Mouse (Mus musculus) intestine, embryonic 15.5 days (tissue): ENCODE results near the gene Gpr4. TPM values are rescaled to one million over a fixed set of nuclear protein-coding genes. Genes with fewer than 3 reads are reported as not detected.
A peak's percentile ranks its signal among the peaks of the same experiment; 100 is the strongest.

Source experiments
- ATAC-seq: fragments of 200-750 bp; cut with Nextera tagmentation; 2 replicates; pipeline ENCODE4 v1.8.0; 2017; ENCODE audit warnings: moderate TSS enrichment, moderate library complexity
- H3K27ac ChIP-seq: fragments of 300-500 bp; sonication (generic); 2 replicates; pipeline ENCODE4 v1.5.1; 2015; ENCODE audit warnings: mild to moderate bottlenecking, inconsistent platforms
- H3K27me3 ChIP-seq: fragments of 300-500 bp; sonication (generic); replicated peaks from 2 replicates; pipeline ENCODE4 v1.6.1; 2015; ENCODE audit warnings: inconsistent platforms
- H3K36me3 ChIP-seq: fragments of 300-500 bp; sonication (generic); 2 replicates; pipeline ENCODE4 v1.6.1; 2015; ENCODE audit warnings: inconsistent platforms
- H3K4me1 ChIP-seq: fragments of 300-500 bp; sonication (generic); replicated peaks from 2 replicates; pipeline ENCODE4 v1.6.1; 2015; ENCODE audit warnings: inconsistent platforms
- H3K4me2 ChIP-seq: fragments of 300-500 bp; sonication (generic); replicated peaks from 2 replicates; pipeline ENCODE4 v1.6.1; 2015; ENCODE audit warnings: mild to moderate bottlenecking, inconsistent platforms
- H3K4me3 ChIP-seq: fragments of 300-500 bp; sonication (generic); replicated peaks from 2 replicates; pipeline ENCODE4 v1.5.1; 2015; ENCODE audit warnings: inconsistent platforms
- H3K9ac ChIP-seq: fragments of 300-500 bp; sonication (generic); 2 replicates; pipeline ENCODE4 v1.6.1; 2015; ENCODE audit warnings: inconsistent platforms
- H3K9me3 ChIP-seq: fragments of 300-500 bp; sonication (generic); 2 replicates; pipeline ENCODE4 v1.6.1; 2016; ENCODE audit warnings: inconsistent platforms
- WGBS: fragments of 180-500 bp; shearing (Covaris S2); methylation state at CpG from one replicate; pipeline ENCODE4 v1.1.7; 2015; 5-methylcytosine and 5-hydroxymethylcytosine counted together
- polyA plus RNA-seq: library from polyadenylated mRNA; unstranded; fragments of >200 nt; fragmentation: Nextera tagmentation; extraction: Ambion mirVana; gene quantifications from 2 replicates; pipeline ENCODE4 v1.2.1, GENCODE M21; 2015

The Gpr4 gene
- polyA plus RNA-seq, 1 experiment from 2014 or later = 1.4 TPM

- Histone ChIP-seq H3K9me3 (no peaks in the 10 kb centered on the region; the same call in 1 of the 2 replicates), H3K36me3 (no peaks in the 10 kb centered on the region), H3K4me3 (peak within 1 kb of the TSS; percentile 12), H3K4me2 (peak within 1 kb of the TSS; percentile 35), H3K4me1 (peaks cover 26% of the 10 kb centered on the region), H3K9ac (no peak within 1 kb of the TSS), H3K27ac (no peak within 1 kb of the TSS), H3K27me3 (peaks cover 53% of the 10 kb centered on the region)
- 1% methylated on average over 30 of the region's 30 CpGs for WGBS
- peak; percentile 30 for ATAC-seq
Observed at GRCm38 (mm10) chr7:19175708-19176515, 36.4 kb upstream of the Gpr4 start, which contains the start of gene Eml2. TSS of gene Eml2 (plus strand) at chr7:19176421.

GRCm38 (mm10) chr7:19176516-19176947 is 35.8 kb upstream of the Gpr4 start:
- H3K27me3 ChIP-seq = peaks cover 53% of the 10 kb centered on the region
- peak overlapping the region; percentile 35 for H3K4me2 ChIP-seq
- peaks cover 26% of the 10 kb centered on the region for H3K4me1 ChIP-seq
- H3K27ac ChIP-seq = no peak overlapping the region
- ATAC-seq = no peak
- H3K36me3 ChIP-seq = no peaks in the 10 kb centered on the region
- no peak overlapping the region for H3K9ac ChIP-seq
- peak overlapping the region; percentile 12 for H3K4me3 ChIP-seq
- WGBS = 6% methylated on average over 20 of the region's 21 CpGs
- no peaks in the 10 kb centered on the region; the same call in 1 of the 2 replicates for H3K9me3 ChIP-seq

- ATAC-seq = no peak
- Histone ChIP-seq H3K4me2 (no peak overlapping the region), H3K9ac (no peak overlapping the region), H3K4me3 (no peak overlapping the region), H3K4me1 (peaks cover 24% of the 10 kb centered on the region), H3K27me3 (peaks cover 53% of the 10 kb centered on the region), H3K9me3 (no peaks in the 10 kb centered on the region; the same call in 1 of the 2 replicates), H3K27ac (no peak overlapping the region), H3K36me3 (no peaks in the 10 kb centered on the region)
- WGBS = 73% methylated on average over 7 of the region's 7 CpGs
Observed at GRCm38 (mm10) chr7:19177216-19177615, 35.1 kb upstream of the Gpr4 start.

GRCm38 (mm10) chr7:19178035-19178434 is 34.3 kb upstream of the Gpr4 start:
- Histone ChIP-seq H3K4me1 (peaks cover 18% of the 10 kb centered on the region), H3K9ac (no peak overlapping the region), H3K9me3 (no peaks in the 10 kb centered on the region; the same call in 1 of the 2 replicates), H3K36me3 (no peaks in the 10 kb centered on the region), H3K4me2 (0 out of 2 replicates have a peak overlapping the region, but pooled peaks have one; percentile 56), H3K27ac (no peak overlapping the region), H3K4me3 (no peak overlapping the region), H3K27me3 (peaks cover 53% of the 10 kb centered on the region)
- WGBS = 13% methylated on average over 18 of the region's 18 CpGs
- no peak for ATAC-seq

GRCm38 (mm10) chr7:19178443-19179092 is 33.8 kb upstream of the Gpr4 start:
- H3K27ac ChIP-seq = no peak overlapping the region
- H3K9me3 ChIP-seq = no peaks in the 10 kb centered on the region; the same call in 1 of the 2 replicates
- 5% methylated on average over 27 of the region's 27 CpGs for WGBS
- no peak for ATAC-seq
- H3K36me3 ChIP-seq = no peaks in the 10 kb centered on the region
- H3K4me1 ChIP-seq = peaks cover 17% of the 10 kb centered on the region
- 0 out of 2 replicates have a peak overlapping the region, but pooled peaks have one; percentile 12 for H3K4me3 ChIP-seq
- peak overlapping the region; percentile 56 for H3K4me2 ChIP-seq
- H3K9ac ChIP-seq = no peak overlapping the region
- peaks cover 53% of the 10 kb centered on the region for H3K27me3 ChIP-seq

- Histone ChIP-seq H3K4me3 (peak overlapping the region; percentile 23; the same call in 1 of the 2 replicates), H3K4me1 (peaks cover 17% of the 10 kb centered on the region), H3K9me3 (no peaks in the 10 kb centered on the region; the same call in 1 of the 2 replicates), H3K9ac (no peak overlapping the region), H3K36me3 (no peaks in the 10 kb centered on the region), H3K27me3 (peaks cover 50% of the 10 kb centered on the region), H3K27ac (no peak overlapping the region), H3K4me2 (peak overlapping the region; percentile 56)
- under 1% methylated on average over 31 of the region's 32 CpGs for WGBS
- ATAC-seq = peak; percentile 41
Observed at GRCm38 (mm10) chr7:19179173-19179572, 33.2 kb upstream of the Gpr4 start.

- WGBS = 39% methylated on average over 6 of the region's 6 CpGs
- ATAC-seq = no peak
Observed at GRCm38 (mm10) chr7:19179936-19180335, 32.4 kb upstream of the Gpr4 start.

GRCm38 (mm10) chr7:19180862-19181429 is 31.4 kb upstream of the Gpr4 start:
- no peaks in the 10 kb centered on the region; the same call in 1 of the 2 replicates for H3K9me3 ChIP-seq
- under 1% methylated on average over 27 of the region's 27 CpGs for WGBS
- peak overlapping the region; percentile 88 for H3K4me2 ChIP-seq
- peak; percentile 65 for ATAC-seq
- peaks cover 43% of the 10 kb centered on the region for H3K27me3 ChIP-seq
- no peak overlapping the region for H3K27ac ChIP-seq
- peak overlapping the region; percentile 57 for H3K9ac ChIP-seq
- no peaks in the 10 kb centered on the region for H3K36me3 ChIP-seq
- peaks cover 20% of the 10 kb centered on the region for H3K4me1 ChIP-seq
- peak overlapping the region; percentile 48 for H3K4me3 ChIP-seq

More at GRCm38 (mm10) chr7:19179936-19180335, 32.4 kb upstream of the Gpr4 start:
- Histone ChIP-seq H3K36me3 (no peaks in the 10 kb centered on the region), H3K27ac (no peak overlapping the region), H3K4me2 (no peak overlapping the region), H3K4me1 (peaks cover 21% of the 10 kb centered on the region), H3K9ac (no peak overlapping the region), H3K27me3 (peaks cover 50% of the 10 kb centered on the region), H3K4me3 (no peak overlapping the region), H3K9me3 (no peaks in the 10 kb centered on the region; the same call in 1 of the 2 replicates)

GRCm38 (mm10) chr7:19184250-19184649 is 28.1 kb upstream of the Gpr4 start:
- WGBS = 86% methylated on average over 2 of the region's 2 CpGs
- peaks cover 13% of the 10 kb centered on the region for H3K4me1 ChIP-seq
- no peak for ATAC-seq
- no peaks in the 10 kb centered on the region for H3K36me3 ChIP-seq
- peaks cover 12% of the 10 kb centered on the region for H3K27me3 ChIP-seq
- no peak overlapping the region for H3K4me2 ChIP-seq
- no peaks in the 10 kb centered on the region for H3K9me3 ChIP-seq
- H3K27ac ChIP-seq = no peak overlapping the region
- H3K9ac ChIP-seq = no peak overlapping the region
- no peak overlapping the region for H3K4me3 ChIP-seq

- no peak overlapping the region for H3K27ac ChIP-seq
- H3K4me3 ChIP-seq = no peak overlapping the region
- WGBS = 88% methylated on average over 6 of the region's 6 CpGs
- peaks cover 7% of the 10 kb centered on the region for H3K27me3 ChIP-seq
- H3K4me1 ChIP-seq = peaks cover 9% of the 10 kb centered on the region; the same call in 1 of the 2 replicates
- ATAC-seq = no peak
- no peaks in the 10 kb centered on the region for H3K36me3 ChIP-seq
- H3K9ac ChIP-seq = no peak overlapping the region
- H3K9me3 ChIP-seq = no peaks in the 10 kb centered on the region
- H3K4me2 ChIP-seq = no peak overlapping the region
Observed at GRCm38 (mm10) chr7:19184758-19185157, 27.6 kb upstream of the Gpr4 start.

- Histone ChIP-seq H3K9ac (no peak overlapping the region), H3K27ac (no peak overlapping the region), H3K4me1 (no peaks in the 10 kb centered on the region), H3K9me3 (no peaks in the 10 kb centered on the region), H3K27me3 (no peaks in the 10 kb centered on the region), H3K4me3 (no peak overlapping the region), H3K4me2 (no peak overlapping the region), H3K36me3 (peaks cover 13% of the 10 kb centered on the region; the same call in 1 of the 2 replicates)
- ATAC-seq = no peak
- 96% methylated on average over 4 of the region's 4 CpGs for WGBS
Observed at GRCm38 (mm10) chr7:19194676-19195075, 17.7 kb upstream of the Gpr4 start.

- H3K4me1 ChIP-seq = no peaks in the 10 kb centered on the region
- H3K27ac ChIP-seq = no peak overlapping the region
- no peaks in the 10 kb centered on the region for H3K9me3 ChIP-seq
- no peaks in the 10 kb centered on the region for H3K27me3 ChIP-seq
- WGBS = 57% methylated on average over 6 of the region's 6 CpGs
- no peak overlapping the region for H3K4me2 ChIP-seq
- no peak for ATAC-seq
- H3K36me3 ChIP-seq = peaks cover 13% of the 10 kb centered on the region; the same call in 1 of the 2 replicates
- H3K4me3 ChIP-seq = no peak overlapping the region
- no peak overlapping the region for H3K9ac ChIP-seq
Observed at GRCm38 (mm10) chr7:19196676-19197075, 15.7 kb upstream of the Gpr4 start.
